Mouse (Mus musculus) embryonic facial prominence, embryonic 14.5 days (tissue): ENCODE results near the gene Ccdc162. TPM values are rescaled to one million over a fixed set of nuclear protein-coding genes. Genes with fewer than 3 reads are reported as not detected.
A peak's percentile ranks its signal among the peaks of the same experiment; 100 is the strongest.

Experiments used
- ATAC-seq: fragments of 200-750 bp; cut with Nextera tagmentation; 2 replicates; pipeline ENCODE4 v1.8.0; 2017; ENCODE audit warnings: low read depth, moderate number of reproducible peaks, moderate TSS enrichment
- DNase-seq: peaks from one replicate; pipeline ENCODE4 v3.0.0-alpha.2; 2015; ENCODE audit warnings: low spot score
- H3K27ac ChIP-seq: fragments of 300-500 bp; sonication (generic); replicated peaks from 2 replicates; pipeline ENCODE4 v1.5.1; 2014; ENCODE audit warnings: low read depth, mild to moderate bottlenecking, low read length, moderate library complexity
- H3K27me3 ChIP-seq: fragments of 300-500 bp; sonication (generic); replicated peaks from 2 replicates; pipeline ENCODE4 v1.6.1; 2014; ENCODE audit warnings: low read length; ENCODE audit not compliant: control insufficient read depth, insufficient read depth
- H3K36me3 ChIP-seq: fragments of 300-500 bp; sonication (generic); 2 replicates; pipeline ENCODE4 v1.6.1; 2014; ENCODE audit warnings: low read length, mixed read lengths; ENCODE audit not compliant: control insufficient read depth, insufficient read depth
- H3K4me1 ChIP-seq: fragments of 300-500 bp; sonication (generic); 2 replicates; pipeline ENCODE4 v1.6.1; 2014; ENCODE audit warnings: antibody characterized with exemption, low read length; ENCODE audit not compliant: control insufficient read depth, insufficient read depth
- H3K4me2 ChIP-seq: fragments of 300-500 bp; sonication (generic); 2 replicates; pipeline ENCODE4 v1.6.1; 2014; ENCODE audit warnings: low read depth, mild to moderate bottlenecking, low read length, moderate library complexity, mixed read lengths
- H3K4me3 ChIP-seq: fragments of 300-500 bp; sonication (generic); 2 replicates; pipeline ENCODE4 v1.5.1; 2014; ENCODE audit warnings: low read depth, mild to moderate bottlenecking, low read length
- H3K9ac ChIP-seq: fragments of 300-500 bp; sonication (generic); 2 replicates; pipeline ENCODE4 v1.6.1; 2014; ENCODE audit warnings: low read depth, mild to moderate bottlenecking, low read length, moderate library complexity, mixed read lengths
- H3K9me3 ChIP-seq: fragments of 300-500 bp; sonication (generic); 2 replicates; pipeline ENCODE4 v1.6.1; 2016; ENCODE audit warnings: low read length; ENCODE audit not compliant: control insufficient read depth
- WGBS: fragments of 180-500 bp; shearing (Covaris S2); extraction: QIAGEN DNeasy Blood & Tissue Kit; methylation state at CpG from one replicate; pipeline ENCODE4 v1.1.7; 2014; 5-methylcytosine and 5-hydroxymethylcytosine counted together
- polyA plus RNA-seq: library from polyadenylated mRNA; unstranded; fragments of >200 nt; fragmentation: Nextera tagmentation; extraction: Ambion mirVana; gene quantifications from 2 replicates; pipeline ENCODE4 v1.2.1, GENCODE M21; 2014

The Ccdc162 gene
- polyA plus RNA-seq, 1 experiment from 2014 or later: 1.6 TPM

DNA sequence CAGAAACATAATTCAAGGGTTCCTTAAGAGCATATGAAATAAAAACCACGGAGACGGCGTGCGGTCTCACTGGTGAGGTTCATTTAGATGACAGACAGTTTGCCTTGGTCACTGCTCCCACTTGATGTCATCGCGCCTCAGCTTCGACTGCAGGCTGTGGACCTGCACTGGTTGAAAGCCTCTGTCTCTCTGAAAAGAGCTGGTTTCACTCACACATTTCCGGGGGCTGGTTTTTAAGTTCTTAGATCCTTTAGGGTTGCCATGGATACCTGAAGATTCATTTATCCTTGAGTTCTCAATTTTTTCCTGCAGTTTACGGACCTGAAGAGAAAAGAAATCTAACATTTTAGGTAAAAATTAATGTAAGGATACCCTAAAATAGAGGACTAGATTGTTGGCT lies 3.2 kb upstream of the Ccdc162 start:
- H3K4me2 ChIP-seq: no peak overlapping the region
- WGBS: 87% methylated on average over 9 of the region's 9 CpGs
- no peak for DNase-seq

DNA sequence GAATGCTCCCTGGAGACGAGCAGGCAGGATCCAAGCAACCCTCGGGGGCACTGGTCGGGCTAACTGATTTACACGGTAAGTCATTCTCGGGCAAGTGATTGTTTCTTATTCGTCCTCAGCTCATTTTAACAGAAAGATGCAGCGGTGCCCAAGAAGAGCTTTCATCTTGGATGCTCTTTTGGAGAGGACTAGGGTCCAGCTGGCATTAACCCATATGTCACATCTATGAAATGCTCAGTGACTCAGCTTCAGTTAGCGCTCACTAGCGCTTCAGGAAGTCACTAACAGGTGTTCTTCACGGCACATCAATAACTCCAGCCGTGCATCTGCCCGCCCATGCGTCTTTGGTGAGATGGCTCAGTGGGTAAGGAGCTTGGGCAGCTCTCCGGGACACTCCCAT lies 877 bp downstream of the Ccdc162 start:
- WGBS: 80% methylated on average over 14 of the region's 14 CpGs
- no peak overlapping the region for H3K9ac ChIP-seq
- peaks cover 8% of the 10 kb centered on the region; the same call in 1 of the 2 replicates for H3K36me3 ChIP-seq
- H3K27me3 ChIP-seq: no peaks in the 10 kb centered on the region
- H3K9me3 ChIP-seq: no peaks in the 10 kb centered on the region
- no peak overlapping the region for H3K4me2 ChIP-seq
- no peak overlapping the region for H3K27ac ChIP-seq
- no peak overlapping the region for H3K4me3 ChIP-seq
- ATAC-seq (no peak), DNase-seq (no peak)
- H3K4me1 ChIP-seq: peaks cover 3% of the 10 kb centered on the region; the same call in 1 of the 2 replicates

More for the DNA sequence above, 3.2 kb upstream of the Ccdc162 start:
- H3K4me1 ChIP-seq: peaks cover 3% of the 10 kb centered on the region; the same call in 1 of the 2 replicates
- H3K27me3 ChIP-seq: no peaks in the 10 kb centered on the region
- peaks cover 8% of the 10 kb centered on the region; the same call in 1 of the 2 replicates for H3K36me3 ChIP-seq
- no peak overlapping the region for H3K27ac ChIP-seq
- H3K9ac ChIP-seq: no peak overlapping the region
- no peak for ATAC-seq
- H3K4me3 ChIP-seq: no peak overlapping the region
- no peaks in the 10 kb centered on the region for H3K9me3 ChIP-seq

DNA sequence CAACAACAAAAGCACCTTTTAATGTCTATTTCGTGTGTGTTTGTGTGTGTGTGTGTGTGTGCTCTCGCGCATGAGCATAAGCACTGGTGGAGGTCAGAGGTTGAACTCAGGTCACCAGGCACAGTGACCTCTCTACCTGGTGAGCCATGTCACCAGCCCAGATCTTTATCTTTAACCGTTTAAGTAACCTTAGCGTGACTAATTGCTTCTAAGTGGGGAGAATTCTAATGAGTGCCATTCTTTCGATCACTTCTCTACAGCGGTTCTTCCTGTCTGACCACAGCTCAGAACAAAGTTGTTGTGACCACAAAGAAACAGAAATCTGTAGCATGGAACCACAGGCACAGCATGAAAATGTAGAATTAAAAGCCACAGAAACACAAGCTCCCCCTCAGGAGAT lies 5.0 kb downstream of the Ccdc162 start:
- ATAC-seq (no peak), DNase-seq (no peak)
- Histone ChIP-seq H3K36me3 (no peaks in the 10 kb centered on the region), H3K4me1 (peaks cover 3% of the 10 kb centered on the region; the same call in 1 of the 2 replicates), H3K9ac (no peak overlapping the region), H3K27ac (no peak overlapping the region), H3K9me3 (no peaks in the 10 kb centered on the region), H3K4me2 (no peak overlapping the region), H3K4me3 (no peak overlapping the region), H3K27me3 (no peaks in the 10 kb centered on the region)
- 30% methylated on average over 7 of the region's 7 CpGs for WGBS

DNA sequence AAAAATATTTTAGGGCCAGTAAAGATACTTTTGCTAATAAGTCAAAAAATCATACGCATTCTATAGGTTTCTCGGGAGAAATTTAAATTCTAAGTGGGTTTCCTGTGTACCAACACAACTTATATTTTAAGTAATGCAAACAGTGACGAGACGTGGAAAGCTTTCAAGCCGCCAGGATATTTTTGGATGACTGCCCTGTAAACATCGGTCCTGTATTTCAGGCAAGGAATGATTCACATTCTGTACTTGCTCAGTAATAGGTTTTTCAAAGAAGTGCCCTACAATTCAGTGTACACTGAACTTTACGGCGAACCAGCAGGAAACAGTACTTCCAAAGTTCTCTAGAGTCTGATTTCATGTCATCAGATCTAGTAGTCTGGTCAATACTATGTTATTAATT lies 5.7 kb downstream of the Ccdc162 start:
- WGBS: 80% methylated on average over 8 of the region's 8 CpGs
- ATAC-seq (no peak), DNase-seq (no peak)
- Histone ChIP-seq H3K4me3 (no peak overlapping the region), H3K9me3 (no peaks in the 10 kb centered on the region), H3K27ac (no peak overlapping the region), H3K4me1 (no peaks in the 10 kb centered on the region; the same call in 1 of the 2 replicates), H3K36me3 (no peaks in the 10 kb centered on the region), H3K27me3 (no peaks in the 10 kb centered on the region), H3K4me2 (no peak overlapping the region), H3K9ac (no peak overlapping the region)

DNA sequence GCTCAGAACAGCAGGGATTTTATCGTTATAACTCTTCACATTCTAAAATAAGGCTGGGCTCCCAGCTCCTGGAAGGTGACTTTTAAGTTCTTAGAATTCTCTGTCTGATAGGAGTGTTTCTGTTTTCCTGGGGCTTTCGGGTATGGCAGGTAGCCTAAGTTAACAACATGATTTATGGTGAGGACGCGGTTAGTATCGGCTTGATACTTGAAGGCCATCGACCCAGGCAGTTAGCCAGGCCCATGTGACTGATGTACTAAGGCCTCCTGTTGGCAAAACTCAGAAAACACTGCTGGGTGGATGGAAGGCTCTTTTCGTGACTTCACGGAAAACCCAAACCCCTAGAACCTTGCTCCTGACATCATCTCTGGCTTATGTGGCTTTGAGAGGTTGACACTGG lies 7.1 kb downstream of the Ccdc162 start:
- ATAC-seq: no peak
- no peak for DNase-seq
- 89% methylated on average over 8 of the region's 8 CpGs for WGBS
- Histone ChIP-seq H3K27me3 (no peaks in the 10 kb centered on the region), H3K4me2 (no peak overlapping the region), H3K9ac (no peak overlapping the region), H3K4me3 (no peak overlapping the region), H3K9me3 (no peaks in the 10 kb centered on the region), H3K4me1 (no peaks in the 10 kb centered on the region), H3K27ac (no peak overlapping the region), H3K36me3 (no peaks in the 10 kb centered on the region)

DNA sequence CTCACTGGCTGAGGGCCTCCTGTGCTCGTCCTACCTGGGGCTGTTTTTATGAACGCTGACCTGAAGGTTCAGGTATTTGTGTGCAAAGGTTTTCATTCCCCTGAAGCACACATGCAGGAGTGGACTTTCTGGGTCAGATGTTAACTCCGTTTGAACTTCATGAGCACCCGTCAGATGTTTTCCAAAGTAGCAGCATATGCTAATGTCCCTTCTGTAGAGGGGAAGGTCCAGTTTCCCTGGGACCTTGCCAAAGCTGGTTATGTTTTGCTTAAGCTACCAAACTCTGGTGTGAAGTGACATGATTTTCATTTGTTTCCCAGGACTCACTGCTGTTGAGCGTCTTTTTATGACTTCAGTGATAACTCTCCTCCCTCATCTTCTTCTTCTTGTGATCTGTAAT lies 16.8 kb downstream of the Ccdc162 start:
- no peak for DNase-seq
- ATAC-seq: no peak
- Histone ChIP-seq H3K4me1 (no peaks in the 10 kb centered on the region), H3K9ac (no peak overlapping the region), H3K9me3 (no peaks in the 10 kb centered on the region), H3K4me3 (no peak overlapping the region), H3K27ac (no peak overlapping the region), H3K4me2 (no peak overlapping the region), H3K36me3 (no peaks in the 10 kb centered on the region), H3K27me3 (no peaks in the 10 kb centered on the region)
- 80% methylated on average over 5 of the region's 5 CpGs for WGBS

DNA sequence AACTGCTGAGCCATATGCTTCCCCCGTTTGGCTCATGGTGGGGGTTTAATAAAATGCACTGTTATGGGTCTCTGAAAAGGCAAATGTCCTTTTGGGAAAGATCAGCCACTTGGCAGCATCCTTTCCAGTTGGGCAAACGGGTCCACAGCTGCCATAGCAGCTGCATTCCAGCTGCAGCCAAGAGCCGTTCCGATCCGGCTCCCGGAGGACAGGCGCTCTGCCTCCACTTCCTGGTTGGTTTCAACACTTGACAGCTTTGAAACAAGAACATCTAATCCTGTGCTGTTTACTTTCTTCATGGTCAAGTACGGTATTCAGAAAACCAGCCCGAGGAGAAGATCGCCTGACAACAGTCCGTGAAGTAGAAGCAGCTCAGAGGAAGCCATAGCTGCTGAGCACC lies 19.4 kb downstream of the Ccdc162 start:
- Histone ChIP-seq H3K4me2 (no peak overlapping the region), H3K4me3 (no peak overlapping the region), H3K9ac (no peak overlapping the region), H3K36me3 (no peaks in the 10 kb centered on the region), H3K4me1 (no peaks in the 10 kb centered on the region), H3K9me3 (no peaks in the 10 kb centered on the region), H3K27ac (no peak overlapping the region), H3K27me3 (no peaks in the 10 kb centered on the region)
- ATAC-seq: peak; percentile 53; the same call in 1 of the 2 replicates
- WGBS: 49% methylated on average over 11 of the region's 11 CpGs
- DNase-seq: peak; percentile 78

DNA sequence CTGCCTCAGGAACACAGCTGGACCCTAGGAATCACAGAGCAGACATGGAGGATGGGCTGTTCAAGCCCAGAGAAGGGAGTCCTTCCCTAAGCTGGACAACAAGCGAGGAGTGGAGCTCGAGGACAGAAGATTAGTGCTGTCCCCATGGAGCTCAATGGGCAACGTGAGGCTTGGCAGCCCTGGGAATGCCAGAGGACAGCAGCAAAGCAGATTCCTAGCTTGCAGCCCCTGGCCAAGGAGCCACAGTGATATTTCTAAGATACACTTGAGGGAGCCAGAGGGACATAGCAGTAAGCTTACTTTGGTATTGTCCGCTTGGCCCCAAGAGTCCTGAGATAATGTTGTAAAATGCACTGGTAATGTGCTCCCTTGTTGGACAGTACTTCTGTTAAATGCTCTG lies 25.5 kb downstream of the Ccdc162 start:
- Histone ChIP-seq H3K9ac (no peak overlapping the region), H3K4me3 (no peak overlapping the region), H3K27ac (no peak overlapping the region), H3K27me3 (no peaks in the 10 kb centered on the region), H3K4me1 (no peaks in the 10 kb centered on the region), H3K9me3 (no peaks in the 10 kb centered on the region), H3K36me3 (no peaks in the 10 kb centered on the region), H3K4me2 (no peak overlapping the region)
- no peak for DNase-seq
- ATAC-seq: no peak
- WGBS: 63% methylated on average over 4 of the region's 4 CpGs
